Mouse (Mus musculus): ENCODE results near the gene Wbp2nl.
A peak's percentile ranks its signal among the peaks of the same experiment; 100 is the strongest.

Gene Wbp2nl

GRCm38 (mm10) chr15:82348258-82348998 lies 49.7 kb downstream of the Wbp2nl start:
- no peak for DNase-seq (ENCODE audit: low spot score)

DNA sequence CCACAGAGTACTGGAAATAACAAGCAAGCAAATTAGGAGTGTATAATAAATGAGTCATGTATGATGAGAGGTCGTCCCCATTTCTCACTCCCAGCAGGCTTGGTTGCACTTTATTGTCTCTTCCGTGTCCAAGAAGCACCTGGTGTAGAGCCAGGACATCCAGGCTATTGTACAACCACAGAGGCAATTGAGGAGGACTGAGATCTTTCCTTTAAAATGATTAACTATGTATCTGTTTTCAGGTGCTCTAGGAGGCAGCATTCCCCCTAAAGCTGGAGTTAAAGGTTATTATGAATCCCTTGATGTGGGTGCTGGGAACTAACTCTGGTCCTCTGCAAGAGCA lies 50.2 kb downstream of the Wbp2nl start:
- no peak for DNase-seq (ENCODE audit: low spot score)

DNA sequence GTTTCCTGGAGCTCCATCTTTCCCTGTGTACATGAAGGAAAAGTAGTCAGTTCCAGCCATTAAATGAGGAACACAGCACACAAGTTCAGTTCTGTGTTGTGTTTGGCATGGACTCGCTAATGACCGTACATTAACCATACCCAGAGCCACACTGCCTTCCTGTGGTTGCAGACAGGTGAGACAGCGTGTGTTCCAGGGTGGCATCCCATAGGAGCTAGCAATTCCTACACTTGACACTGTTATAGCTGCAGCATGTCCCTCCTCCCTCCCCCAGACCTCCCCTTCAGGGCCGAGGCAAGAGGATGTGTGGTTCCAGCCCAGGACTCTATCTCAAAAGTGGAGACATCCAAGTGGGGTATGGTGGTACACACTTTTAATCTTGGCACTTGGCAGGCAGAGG lies 51.6 kb downstream of the Wbp2nl start:
- no peak for DNase-seq (ENCODE audit: low spot score)

GRCm38 (mm10) chr15:82351480-82351879 lies 52.7 kb downstream of the Wbp2nl start:
- DNase-seq (ENCODE audit: low spot score): no peak

DNA sequence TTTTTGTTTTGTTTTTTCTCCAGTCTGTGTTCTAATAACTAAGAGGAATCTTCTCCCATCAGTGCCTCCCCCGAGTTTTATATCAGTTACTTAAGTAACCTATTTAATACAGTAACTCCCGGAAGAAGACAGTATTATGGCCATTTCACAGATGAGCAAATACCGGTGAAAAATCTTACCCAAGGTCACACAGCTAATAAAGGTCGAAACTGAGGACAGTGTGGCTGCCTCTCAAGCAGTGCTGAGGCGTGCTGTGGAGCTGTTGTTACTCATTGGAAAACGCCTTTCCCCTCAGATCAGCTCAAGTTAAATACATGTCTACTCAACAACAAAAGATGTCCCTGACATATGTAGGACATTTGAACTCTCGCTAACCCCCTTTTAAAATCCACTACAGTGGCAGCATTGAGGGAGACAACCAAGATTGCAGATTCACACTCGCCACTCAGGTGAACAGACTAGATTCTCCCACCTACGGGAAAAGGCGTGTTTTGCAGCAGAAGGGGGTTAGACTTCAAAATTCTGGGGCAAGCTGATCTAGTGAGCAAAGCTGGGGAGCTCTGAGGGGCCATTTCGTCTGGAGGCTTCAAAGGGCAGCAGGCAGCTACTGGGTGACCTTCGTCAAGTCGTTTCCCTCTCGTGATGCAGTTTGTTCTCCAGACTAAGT lies 54.5 kb downstream of the Wbp2nl start:
- no peak for DNase-seq (ENCODE audit: low spot score)

DNA sequence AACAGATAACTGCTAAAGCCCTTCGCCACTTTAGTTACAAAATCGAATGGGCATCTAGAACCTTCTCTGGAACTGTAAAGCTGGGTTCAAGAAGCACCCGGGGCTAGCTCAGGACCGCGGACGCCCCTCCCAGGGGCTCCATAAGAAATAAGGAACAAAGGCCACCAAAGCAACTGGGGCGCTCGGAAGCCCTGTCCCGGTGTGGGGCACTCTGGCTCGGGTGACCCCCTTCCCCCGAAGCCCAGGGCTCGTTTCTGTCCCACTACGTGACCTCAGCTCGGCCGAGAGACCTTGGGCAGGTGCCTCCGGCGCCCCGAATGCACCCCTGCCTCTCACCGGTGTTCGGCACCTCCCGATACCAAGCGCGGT lies 55.0 kb downstream of the Wbp2nl start:
- DNase-seq (ENCODE audit: low spot score): no peak

GRCm38 (mm10) chr15:82354126-82354945 lies 55.6 kb downstream of the Wbp2nl start, which contains the start of gene Ndufa6:
Gene Ndufa6 (minus strand): TSS chr15:82354322.
- peak; percentile 98 for DNase-seq (ENCODE audit: low spot score)

- no peak for DNase-seq (ENCODE audit: low spot score)
Observed at GRCm38 (mm10) chr15:82358431-82359260, 59.9 kb downstream of the Wbp2nl start.

- DNase-seq (ENCODE audit: low spot score): no peak
Observed at GRCm38 (mm10) chr15:82361459-82362018, 62.8 kb downstream of the Wbp2nl start.

DNA sequence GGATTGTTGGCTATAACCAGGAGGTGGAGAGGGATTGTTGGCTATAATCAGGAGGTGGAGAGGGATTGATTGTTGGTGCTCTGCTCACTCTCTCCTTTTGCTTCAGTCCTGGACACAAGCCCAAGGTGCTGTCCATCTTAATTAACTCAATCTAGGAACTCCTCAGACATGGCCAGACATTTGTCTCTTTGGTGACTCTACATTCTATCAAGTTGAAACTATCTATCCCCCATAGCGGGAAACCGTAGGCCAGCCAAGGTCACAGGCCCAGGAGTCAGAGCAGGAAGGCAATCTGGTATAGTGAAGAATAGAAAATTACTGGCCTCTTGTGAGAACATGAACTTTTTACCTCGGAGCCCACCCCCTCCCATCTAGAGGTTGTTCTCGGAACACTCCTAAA lies 63.5 kb downstream of the Wbp2nl start:
- DNase-seq (ENCODE audit: low spot score): no peak

GRCm38 (mm10) chr15:82363801-82364200 lies 65.0 kb downstream of the Wbp2nl start:
- DNase-seq (ENCODE audit: low spot score): peak; percentile 55
